In the genomic region with DNA sequence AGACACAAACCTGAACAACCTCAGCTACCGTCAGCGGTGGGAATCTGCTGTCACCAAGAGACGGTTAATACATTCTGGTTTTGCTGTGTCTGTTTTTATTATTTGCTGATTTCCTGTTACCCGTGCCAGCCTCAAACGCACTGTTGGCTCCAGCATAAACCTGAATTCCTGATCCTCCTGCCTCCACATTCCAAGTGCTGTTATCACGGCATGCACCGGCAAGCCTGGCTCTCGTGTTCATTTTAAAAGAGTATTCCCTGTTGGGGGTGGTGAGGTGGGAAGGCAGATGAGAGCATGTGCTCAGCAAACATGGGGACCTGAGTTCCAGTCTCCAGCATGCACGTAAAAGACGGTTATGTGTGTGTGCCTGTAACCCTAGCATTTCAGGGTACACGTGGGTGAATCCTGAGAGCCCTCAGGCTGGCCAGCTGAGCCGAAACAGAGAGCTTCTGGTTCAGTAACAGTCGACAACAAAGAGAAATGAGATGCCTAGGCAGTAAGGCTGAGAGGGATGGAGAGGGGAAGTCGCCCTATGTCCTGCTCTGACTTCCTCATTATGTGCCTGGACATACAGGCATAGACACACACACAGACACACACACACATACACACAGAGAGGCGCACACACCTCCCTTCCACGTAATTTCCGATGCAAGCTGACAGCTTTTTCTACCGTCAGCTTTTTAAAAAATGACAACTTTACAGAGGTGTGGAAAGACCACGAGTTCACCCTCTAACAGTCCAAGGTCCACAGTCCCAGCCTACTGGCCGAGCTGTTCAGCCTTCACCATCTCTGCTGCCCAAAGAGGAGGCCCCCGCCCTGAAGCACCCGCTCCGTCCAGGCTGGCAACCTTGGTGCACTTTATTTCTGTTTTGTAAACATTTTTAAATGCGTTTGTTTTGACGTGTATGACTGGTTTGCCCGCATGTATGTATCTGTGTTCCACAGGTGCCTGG, we compare ENCODE assay signal across 12 mouse cellular contexts.
DNase-seq lines count a peak whose midpoint lies in the region; ATAC-seq lines count a peak whose summit lies in the region.
"Had no signal": no experiment of that assay in that cellular context is flagged by ENCODE, and none has a peak within 500 bp of the region (broad histone marks: within the 10 kb centered on the region; RNA-seq: fewer than 3 reads in every experiment).

No protein-coding gene starts in this region.

- no peak overlapping the region for H3K4me3 ChIP-seq in embryonic facial prominence, embryonic 13.5 days
- no peak overlapping the region for H3K4me3 ChIP-seq in limb, embryonic 10.5 days
- H3K4me3 ChIP-seq: lung, embryonic 15.5 days had no signal

- H3K27ac ChIP-seq in embryonic facial prominence, embryonic 13.5 days: no peak overlapping the region
- H3K27ac ChIP-seq in limb, embryonic 10.5 days: 0 out of 2 replicates have a peak overlapping the region, but pooled peaks have one; percentile 43
- H3K27ac ChIP-seq: lung, embryonic 15.5 days had no signal

- H3K9me3 ChIP-seq in embryonic facial prominence, embryonic 13.5 days: no peaks in the 10 kb centered on the region
- no peaks in the 10 kb centered on the region for H3K9me3 ChIP-seq in limb, embryonic 10.5 days (replicated peaks)
- H3K9me3 ChIP-seq: lung, embryonic 15.5 days had no signal

- H3K4me1 ChIP-seq in embryonic facial prominence, embryonic 13.5 days: peaks cover 21% of the 10 kb centered on the region
- H3K4me1 ChIP-seq in limb, embryonic 10.5 days: peaks cover 42% of the 10 kb centered on the region
- H3K4me1 ChIP-seq: lung, embryonic 15.5 days had no signal

- no peak for ATAC-seq in embryonic facial prominence, embryonic 13.5 days (ENCODE audit: insufficient number of reproducible peaks, insufficient read depth, low FRiP score, low TSS enrichment, low read depth)

- H3K27me3 ChIP-seq in embryonic facial prominence, embryonic 13.5 days: peaks cover 20% of the 10 kb centered on the region
- H3K27me3 ChIP-seq in limb, embryonic 10.5 days (ENCODE audit: low read depth, poor library complexity, severe bottlenecking): peaks cover 88% of the 10 kb centered on the region
- H3K27me3 ChIP-seq: lung, embryonic 15.5 days had no signal

- 62% methylated on average over 26 of the region's 26 CpGs for WGBS in embryonic facial prominence, embryonic 13.5 days
- WGBS in limb, embryonic 10.5 days: 84% methylated on average over 26 of the region's 26 CpGs

- H3K9ac ChIP-seq in embryonic facial prominence, embryonic 13.5 days: no peak overlapping the region
- H3K9ac ChIP-seq: lung, embryonic 15.5 days had no signal

- H3K36me3 ChIP-seq in embryonic facial prominence, embryonic 13.5 days: no peaks in the 10 kb centered on the region
- H3K36me3 ChIP-seq in limb, embryonic 10.5 days: no peaks in the 10 kb centered on the region
- H3K36me3 ChIP-seq: lung, embryonic 15.5 days had no signal

- 0 out of 2 replicates have a peak overlapping the region, but pooled peaks have one; percentile 18 for H3K4me2 ChIP-seq in embryonic facial prominence, embryonic 13.5 days
- H3K4me2 ChIP-seq: lung, embryonic 15.5 days had no signal

- DNase-seq in kidney, adult 18-20 months: peak; percentile 12
- DNase-seq in kidney, postnatal 10 days: no peak
- DNase-seq in B cell, adult 2 months: peak; percentile 23 to 46
- no peak for DNase-seq in limb, embryonic 10.5 days (ENCODE audit: low spot score)
- no peak for DNase-seq in thymus, adult 18-20 months
- DNase-seq in thymus, postnatal 10 days (ENCODE audit: low spot score in 2 of 2): no peak
- DNase-seq: adrenal gland, postnatal 36 days; cerebellum, adult 8-10 months; heart, postnatal 14 days; thymus, postnatal 4 days had no signal

Comparison
In these comparisons a context has a peak if more than half of its experiments do, and no peak if none do; other contexts are left out.
1. DNase-seq: peak in kidney, adult 18-20 months (single experiment) and B cell, adult 2 months (2 of 2); none in kidney, postnatal 10 days (single experiment), limb, embryonic 10.5 days (single experiment), thymus, adult 18-20 months (0 of 2) and thymus, postnatal 10 days (0 of 2).